Mouse (Mus musculus) midbrain, embryonic 12.5 days (tissue): ENCODE data around the gene Pthlh. TPM values are rescaled to one million over a fixed set of nuclear protein-coding genes. Genes with fewer than 3 reads are reported as not detected.
A peak's percentile ranks its signal among the peaks of the same experiment; 100 is the strongest.
"Not testable (repeated sequence)": the region's sequence is repeated elsewhere in the genome, so short reads cannot be mapped to it uniquely, and the experiment has no call there.

Source experiments
- ATAC-seq: fragments of 200-750 bp; cut with Nextera tagmentation; 2 replicates; pipeline ENCODE4 v1.8.0; 2017; ENCODE audit warnings: low read depth, moderate TSS enrichment, moderate library complexity; ENCODE audit not compliant: low FRiP score
- H3K27ac ChIP-seq: fragments of 300-500 bp; sonication (generic); replicated peaks from 2 replicates; pipeline ENCODE4 v1.5.1; 2016; ENCODE audit warnings: mild to moderate bottlenecking
- H3K27me3 ChIP-seq: fragments of 300-500 bp; sonication (generic); 2 replicates; pipeline ENCODE4 v1.6.1; 2016; ENCODE audit warnings: mild to moderate bottlenecking
- H3K36me3 ChIP-seq: fragments of 300-500 bp; sonication (generic); 2 replicates; pipeline ENCODE4 v1.6.1; 2016
- H3K4me1 ChIP-seq: fragments of 300-500 bp; sonication (generic); 2 replicates; pipeline ENCODE4 v1.6.1; 2016
- H3K4me2 ChIP-seq: fragments of 300-500 bp; sonication (generic); replicated peaks from 2 replicates; pipeline ENCODE4 v1.6.1; 2016; ENCODE audit warnings: mild to moderate bottlenecking, moderate library complexity
- H3K4me3 ChIP-seq: fragments of 300-500 bp; sonication (generic); 2 replicates; pipeline ENCODE4 v1.5.1; 2016; ENCODE audit warnings: mild to moderate bottlenecking
- H3K9ac ChIP-seq: fragments of 300-500 bp; sonication (generic); replicated peaks from 2 replicates; pipeline ENCODE4 v1.6.1; 2016; ENCODE audit warnings: mild to moderate bottlenecking, moderate library complexity
- H3K9me3 ChIP-seq: fragments of 300-500 bp; sonication (generic); 2 replicates; pipeline ENCODE4 v1.6.1; 2016; ENCODE audit warnings: mild to moderate bottlenecking
- WGBS: fragments of 180-500 bp; shearing (Covaris S2); methylation state at CpG from one replicate; pipeline ENCODE4 v1.1.7; 2016; 5-methylcytosine and 5-hydroxymethylcytosine counted together
- polyA plus RNA-seq: library from polyadenylated mRNA; unstranded; fragments of >200 nt; fragmentation: Nextera tagmentation; extraction: Ambion mirVana; gene quantifications from 2 replicates; pipeline ENCODE4 v1.2.1, GENCODE M21; 2016

Pthlh gene
- polyA plus RNA-seq: 0.85 and 1.2 TPM in 2 replicates

DNA sequence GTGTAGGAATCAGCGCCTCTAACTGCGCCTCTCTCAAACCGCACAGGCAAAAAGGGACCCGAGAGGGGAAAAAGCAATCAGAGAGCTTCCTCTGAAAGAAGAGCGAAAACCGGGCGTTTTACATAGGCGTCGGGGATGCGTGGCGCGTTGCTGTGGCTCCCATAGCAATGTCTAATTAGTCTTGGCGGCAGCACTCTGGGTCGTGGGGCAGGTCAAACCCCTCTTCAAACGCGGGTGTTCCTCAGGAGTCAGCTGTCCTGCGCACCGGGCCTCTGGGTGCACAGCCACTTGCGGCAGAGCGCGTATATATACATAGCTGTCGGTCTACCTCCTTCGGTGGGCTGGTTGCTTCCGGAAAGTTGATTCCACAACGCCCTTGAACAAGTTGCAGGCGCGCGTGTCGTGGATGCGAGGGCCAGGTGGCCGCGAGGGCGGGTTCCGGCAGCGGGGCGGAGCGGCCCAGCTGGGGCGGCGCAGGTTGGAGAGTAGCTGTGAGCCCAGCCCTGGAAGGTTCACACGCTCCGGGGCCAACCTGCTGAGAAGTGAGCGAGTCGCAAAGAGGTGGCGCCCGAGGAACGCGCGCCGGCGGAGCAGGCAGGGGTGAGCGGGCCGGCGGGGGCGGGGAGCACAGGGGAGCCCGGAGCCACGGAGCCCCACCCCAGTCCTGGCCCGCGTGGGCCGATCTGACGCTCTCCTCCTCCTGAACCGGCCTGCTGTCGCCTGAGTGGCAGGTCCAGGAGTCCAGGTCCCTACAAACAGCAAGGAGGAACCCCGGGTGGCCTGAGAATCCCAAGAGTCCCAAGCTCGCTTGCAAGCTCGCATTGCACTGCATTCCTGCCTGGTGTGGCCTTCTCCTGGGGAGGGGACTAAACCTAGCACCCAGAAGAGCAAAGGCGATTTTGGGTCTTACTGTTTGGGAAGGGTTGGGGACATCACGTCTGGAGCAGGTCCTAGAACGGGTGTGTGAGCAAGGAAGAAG lies at the start of gene Pthlh:
Gene Pthlh (minus strand): TSS at position 597 of the 979 bp plus-strand sequence.
- Histone ChIP-seq H3K27me3 (peaks cover 72% of the 10 kb centered on the region), H3K36me3 (no peaks in the 10 kb centered on the region), H3K9ac (peak within 1 kb of the TSS; percentile 34; the same call in 1 of the 2 replicates), H3K4me1 (peaks cover 16% of the 10 kb centered on the region), H3K4me3 (peak within 1 kb of the TSS; percentile 54), H3K9me3 (no peaks in the 10 kb centered on the region), H3K27ac (no peak within 1 kb of the TSS), H3K4me2 (peak within 1 kb of the TSS; percentile 96)
- 2% methylated on average over 67 of the region's 68 CpGs for WGBS
- ATAC-seq: peak; percentile 81

DNA sequence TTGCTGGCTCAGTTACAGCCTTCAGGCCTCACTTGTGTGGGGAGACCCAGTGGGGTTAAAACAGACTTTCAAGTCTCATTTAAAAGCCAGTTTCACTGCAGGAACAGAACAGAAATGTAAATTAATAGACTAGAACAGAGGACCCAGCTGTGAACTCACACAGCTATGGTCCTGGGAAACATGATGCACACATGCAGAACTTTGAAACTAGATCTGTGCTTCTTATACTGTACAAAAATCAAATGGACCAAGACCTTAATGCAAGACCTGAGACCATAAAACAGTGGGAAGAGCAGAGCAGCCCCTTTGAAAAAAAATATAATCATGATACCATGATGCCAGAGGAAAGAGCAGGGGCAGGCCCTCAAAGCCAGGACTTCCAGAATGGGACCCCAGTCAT lies 49.3 kb upstream of the Pthlh start:
- H3K36me3 ChIP-seq: no peaks in the 10 kb centered on the region
- no peak overlapping the region for H3K4me3 ChIP-seq
- H3K9me3 ChIP-seq: no peaks in the 10 kb centered on the region
- H3K27me3 ChIP-seq: no peaks in the 10 kb centered on the region
- no peaks in the 10 kb centered on the region for H3K4me1 ChIP-seq
- H3K27ac ChIP-seq: no peak overlapping the region
- no peak overlapping the region for H3K4me2 ChIP-seq
- no peak for ATAC-seq
- H3K9ac ChIP-seq: no peak overlapping the region

DNA sequence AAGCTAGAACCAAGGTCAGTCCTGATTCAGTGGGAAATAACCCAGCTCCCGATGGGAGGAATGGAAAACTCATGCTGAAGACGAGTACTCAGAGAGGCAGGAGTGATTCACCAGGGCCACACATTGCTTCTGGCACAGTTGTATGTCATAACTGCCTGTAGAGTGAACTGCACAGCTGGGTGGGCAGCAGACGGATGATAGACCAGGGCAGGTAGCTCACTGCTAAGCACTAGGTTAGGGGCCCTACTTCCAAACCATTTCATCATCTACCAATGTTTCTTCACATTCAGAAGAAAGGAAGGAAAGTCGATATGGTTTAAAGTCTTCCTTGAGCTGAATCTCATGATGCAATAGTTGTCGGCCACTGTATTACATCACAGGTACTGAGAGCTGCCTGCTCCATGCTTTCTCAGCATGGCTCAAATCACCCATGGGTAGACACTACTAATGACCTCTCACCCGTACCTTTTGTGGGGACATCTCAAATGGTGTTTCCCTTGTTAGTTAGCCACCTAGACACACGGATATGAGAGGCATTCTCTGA lies 46.5 kb upstream of the Pthlh start:
- H3K9me3 ChIP-seq: no peaks in the 10 kb centered on the region
- no peaks in the 10 kb centered on the region for H3K36me3 ChIP-seq
- H3K9ac ChIP-seq: no peak overlapping the region
- no peak overlapping the region for H3K4me2 ChIP-seq
- no peak overlapping the region for H3K4me3 ChIP-seq
- H3K27me3 ChIP-seq: no peaks in the 10 kb centered on the region
- no peak for ATAC-seq
- H3K4me1 ChIP-seq: no peaks in the 10 kb centered on the region
- no peak overlapping the region for H3K27ac ChIP-seq
- WGBS: 79% methylated on average over 7 of the region's 7 CpGs

DNA sequence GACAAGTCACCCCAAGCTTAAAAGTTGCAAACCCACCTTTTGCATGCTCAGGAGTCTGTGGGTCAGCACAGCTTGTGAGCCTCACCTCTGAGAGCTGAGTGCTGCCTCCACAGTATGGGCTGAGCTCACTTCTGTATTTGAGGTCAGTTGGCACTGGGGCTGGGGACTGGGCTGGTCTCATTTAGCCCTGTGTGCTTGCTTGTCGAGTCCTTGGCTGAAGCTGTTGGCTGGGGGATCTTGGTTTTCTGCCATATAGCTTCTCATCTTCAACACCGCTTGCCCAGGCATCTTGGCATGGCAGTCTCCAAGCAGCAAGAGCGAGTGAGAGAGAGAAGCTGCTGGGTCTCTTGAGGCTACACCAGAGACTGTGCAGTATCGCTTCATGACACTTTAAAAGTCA lies 46.1 kb upstream of the Pthlh start:
- Histone ChIP-seq H3K36me3 (no peaks in the 10 kb centered on the region), H3K9ac (no peak overlapping the region), H3K4me1 (no peaks in the 10 kb centered on the region), H3K4me3 (no peak overlapping the region), H3K9me3 (no peaks in the 10 kb centered on the region), H3K4me2 (no peak overlapping the region), H3K27ac (no peak overlapping the region), H3K27me3 (no peaks in the 10 kb centered on the region)
- WGBS: 89% methylated on average over 4 of the region's 4 CpGs
- no peak for ATAC-seq

DNA sequence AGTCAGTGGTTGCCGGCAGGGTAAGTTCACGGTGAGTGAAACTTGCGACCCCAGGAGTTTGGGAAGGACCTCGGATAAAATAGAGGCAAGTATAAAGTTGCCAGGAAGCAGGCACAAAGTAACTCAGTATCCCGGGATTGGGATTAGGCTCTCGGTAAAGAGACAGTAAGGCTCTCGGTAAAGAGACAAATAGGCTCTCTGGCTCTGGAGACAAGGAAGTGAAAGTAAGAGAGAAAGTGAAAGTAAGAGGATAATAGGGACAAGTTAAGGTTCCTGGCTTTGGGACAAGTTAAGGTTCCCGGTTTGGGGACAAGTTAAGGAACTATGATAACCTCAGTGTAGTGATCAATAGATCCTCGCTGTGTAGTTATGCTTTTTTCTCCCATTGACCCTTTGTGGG lies 40.3 kb upstream of the Pthlh start:
- WGBS: 77% methylated on average over 8 of the region's 9 CpGs
- not testable (repeated sequence) for H3K4me2 ChIP-seq, H3K9ac ChIP-seq, H3K27ac ChIP-seq, H3K9me3 ChIP-seq, H3K27me3 ChIP-seq, H3K36me3 ChIP-seq, H3K4me3 ChIP-seq, H3K4me1 ChIP-seq, ATAC-seq

DNA sequence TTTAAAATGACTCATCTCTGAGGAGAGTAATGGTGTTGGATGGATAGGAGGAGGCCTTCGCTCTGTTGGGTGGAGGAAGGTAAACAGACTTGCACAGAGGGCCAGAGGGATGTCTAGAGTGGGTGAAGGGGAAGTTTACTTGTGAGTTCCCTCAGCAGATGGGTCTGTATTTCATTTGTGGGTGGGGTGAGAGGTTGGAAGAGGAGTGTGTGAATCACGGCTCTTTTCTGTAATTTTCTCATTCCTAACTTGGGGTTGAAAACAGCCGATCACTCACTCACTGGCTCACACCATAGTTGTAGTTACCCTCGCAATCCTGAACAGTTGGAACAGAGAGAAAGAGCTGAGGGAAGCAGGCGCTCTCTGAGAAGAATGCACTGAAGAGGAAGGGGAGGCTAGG lies 35.6 kb upstream of the Pthlh start:
- H3K9ac ChIP-seq: no peak overlapping the region
- H3K4me3 ChIP-seq: no peak overlapping the region
- H3K27ac ChIP-seq: no peak overlapping the region
- no peaks in the 10 kb centered on the region for H3K36me3 ChIP-seq
- no peaks in the 10 kb centered on the region for H3K27me3 ChIP-seq
- no peak for ATAC-seq
- no peaks in the 10 kb centered on the region for H3K4me1 ChIP-seq
- H3K9me3 ChIP-seq: no peaks in the 10 kb centered on the region
- 86% methylated on average over 5 of the region's 5 CpGs for WGBS
- no peak overlapping the region for H3K4me2 ChIP-seq

DNA sequence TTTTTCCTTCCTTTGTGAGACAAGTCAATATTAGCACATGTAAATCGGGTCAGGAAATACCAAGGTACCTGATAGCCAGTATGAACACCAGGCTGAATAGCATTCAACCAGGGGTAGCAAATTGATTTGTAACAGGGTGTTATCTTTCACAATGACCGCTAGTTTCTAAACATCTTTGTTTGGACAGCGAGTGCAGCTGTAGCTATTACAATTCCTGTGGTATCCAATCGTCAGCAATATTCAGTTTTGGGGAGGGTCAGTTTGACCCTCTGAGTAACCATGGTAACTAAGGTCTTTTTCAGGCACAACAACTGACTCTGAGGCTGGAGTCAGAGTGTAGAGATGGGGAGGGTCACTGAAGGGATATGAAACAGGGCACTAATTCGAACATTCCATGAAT lies 15.3 kb upstream of the Pthlh start:
- WGBS: 32% methylated on average over 5 of the region's 5 CpGs
- Histone ChIP-seq H3K36me3 (no peaks in the 10 kb centered on the region), H3K4me1 (no peaks in the 10 kb centered on the region), H3K27me3 (peaks cover 17% of the 10 kb centered on the region), H3K27ac (no peak overlapping the region), H3K9me3 (peaks cover 9% of the 10 kb centered on the region), H3K4me3 (no peak overlapping the region), H3K9ac (no peak overlapping the region), H3K4me2 (no peak overlapping the region)
- ATAC-seq: peak; percentile 66

DNA sequence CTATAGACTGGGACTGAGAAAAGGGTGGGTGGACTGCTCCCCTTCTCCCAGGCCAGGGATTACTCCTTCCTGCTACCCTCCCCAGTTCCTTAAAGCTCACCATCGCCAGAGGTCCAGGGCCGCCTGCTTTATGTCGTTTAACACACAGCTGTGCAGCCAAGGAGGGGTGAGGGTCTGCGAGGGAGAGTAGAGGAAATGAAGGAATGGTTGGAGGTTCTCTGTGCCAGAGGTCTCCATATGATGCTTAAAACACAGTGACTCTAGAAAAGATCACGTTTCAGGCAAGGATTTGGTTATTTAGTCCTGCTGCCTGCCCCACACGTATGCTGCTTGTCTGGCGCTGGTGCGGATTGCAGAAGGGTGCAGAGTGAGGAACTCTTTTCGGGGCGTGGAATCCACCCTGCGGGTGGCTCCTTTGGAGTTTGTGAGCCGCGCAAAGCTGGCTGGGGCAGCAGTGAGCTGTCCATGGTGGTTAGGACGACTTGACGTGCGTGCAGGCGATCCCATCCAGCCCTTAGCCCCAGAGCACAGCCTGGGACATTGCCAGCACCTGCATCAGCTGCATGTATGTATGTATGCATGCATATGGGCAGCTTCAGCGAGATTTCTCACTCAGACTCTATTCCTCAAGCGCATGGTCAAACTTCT lies 4.3 kb upstream of the Pthlh start:
- Histone ChIP-seq H3K27me3 (peaks cover 52% of the 10 kb centered on the region), H3K36me3 (no peaks in the 10 kb centered on the region), H3K4me2 (peak overlapping the region; percentile 22; the same call in 1 of the 2 replicates), H3K9me3 (no peaks in the 10 kb centered on the region), H3K4me3 (no peak overlapping the region), H3K4me1 (peaks cover 11% of the 10 kb centered on the region), H3K9ac (no peak overlapping the region), H3K27ac (no peak overlapping the region)
- no peak for ATAC-seq
- whole genome bisulfite sequencing: 4% methylated on average over 19 of the region's 19 CpGs

DNA sequence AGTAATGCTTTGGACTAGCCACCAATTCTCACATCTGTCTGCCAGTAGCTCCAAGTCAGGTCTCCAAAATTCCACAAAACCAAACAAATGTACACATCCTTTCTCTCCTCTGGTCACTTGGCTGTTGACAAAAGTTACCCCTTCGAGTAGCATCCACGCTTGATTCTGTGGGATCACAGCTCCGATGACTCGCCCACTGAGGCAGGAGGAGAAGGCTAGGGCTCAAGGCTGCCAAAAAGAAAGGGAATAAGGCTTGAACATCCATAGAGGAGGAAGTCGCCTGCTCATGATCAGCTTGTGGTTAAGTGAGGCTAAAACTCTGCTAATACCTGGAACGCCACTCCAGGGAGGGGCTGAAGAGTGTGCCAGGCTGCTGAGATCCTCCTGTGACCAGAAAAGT lies 2.5 kb upstream of the Pthlh start:
- Histone ChIP-seq H3K4me3 (no peak overlapping the region), H3K9ac (no peak overlapping the region), H3K4me1 (peaks cover 16% of the 10 kb centered on the region), H3K27ac (no peak overlapping the region), H3K4me2 (no peak overlapping the region), H3K36me3 (no peaks in the 10 kb centered on the region), H3K9me3 (no peaks in the 10 kb centered on the region), H3K27me3 (peaks cover 68% of the 10 kb centered on the region)
- WGBS: 85% methylated on average over 6 of the region's 6 CpGs
- ATAC-seq: no peak

DNA sequence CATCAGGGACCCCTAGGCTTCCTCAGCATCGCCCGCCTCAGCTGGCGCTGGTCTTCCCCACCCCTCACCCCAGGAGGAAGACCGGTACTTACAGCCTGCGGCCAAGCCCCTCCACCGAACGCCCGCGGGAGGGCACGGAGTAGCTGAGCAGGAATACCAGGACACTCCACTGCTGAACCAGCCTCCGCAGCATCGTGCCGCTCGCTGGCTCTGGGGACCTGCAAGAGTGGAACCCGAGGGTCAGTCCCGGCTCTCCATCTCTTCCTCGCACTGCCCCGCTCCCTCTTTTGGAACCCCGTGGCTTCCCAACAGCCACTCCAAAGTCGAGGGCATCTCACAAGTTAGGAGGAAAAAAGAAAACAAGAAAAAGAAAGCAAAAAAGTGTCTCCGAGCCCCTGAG lies 805 bp downstream of the Pthlh start:
- Histone ChIP-seq H3K9ac (peak overlapping the region; percentile 34; the same call in 1 of the 2 replicates), H3K27me3 (peaks cover 65% of the 10 kb centered on the region), H3K9me3 (no peaks in the 10 kb centered on the region), H3K4me1 (peaks cover 16% of the 10 kb centered on the region), H3K36me3 (no peaks in the 10 kb centered on the region), H3K4me2 (peak overlapping the region; percentile 96), H3K4me3 (peak overlapping the region; percentile 54), H3K27ac (no peak overlapping the region)
- under 1% methylated on average over 21 of the region's 21 CpGs for WGBS
- peak; percentile 64 for ATAC-seq

DNA sequence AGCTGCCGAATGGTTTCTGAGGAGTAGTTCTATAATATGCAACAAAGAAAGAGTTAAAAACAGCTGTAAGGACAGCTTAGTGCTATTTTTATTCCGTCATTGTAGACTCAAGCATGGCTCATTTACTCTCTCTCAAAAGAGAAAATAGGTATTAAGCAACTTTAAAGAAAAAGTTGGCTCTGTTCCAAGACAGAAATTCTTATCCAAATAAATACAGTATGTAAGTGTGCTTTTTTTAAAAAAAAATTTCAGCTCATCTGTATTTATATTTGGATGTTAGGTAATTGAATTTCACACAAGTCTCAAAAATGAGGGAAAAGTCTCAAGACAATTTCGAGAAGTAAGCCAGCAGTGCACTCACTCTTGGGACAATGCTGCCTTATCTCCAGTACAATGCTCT lies 2.4 kb downstream of the Pthlh start:
- H3K9me3 ChIP-seq: no peaks in the 10 kb centered on the region

DNA sequence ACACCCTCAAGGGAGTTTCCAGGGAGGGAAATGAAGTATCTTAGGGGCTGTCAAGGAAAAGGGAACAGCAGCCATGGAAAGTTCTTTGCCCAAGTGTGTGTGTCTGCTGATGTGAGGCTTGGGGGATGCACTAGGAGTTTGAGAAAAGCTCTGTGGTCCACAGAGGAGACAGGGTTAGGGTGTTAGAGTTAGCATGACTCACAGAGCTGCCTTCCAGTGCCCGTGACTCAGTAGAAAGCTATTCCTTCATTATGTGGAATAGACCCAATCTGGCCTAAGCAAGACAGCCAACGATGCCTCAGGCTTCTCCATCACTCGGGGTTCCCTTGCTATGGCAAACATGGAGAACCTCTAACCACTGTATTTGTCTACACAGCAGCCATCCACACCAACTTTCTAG lies 3.2 kb downstream of the Pthlh start:
- ATAC-seq: no peak
- 83% methylated on average over 3 of the region's 3 CpGs for WGBS

More for the DNA sequence above, 2.4 kb downstream of the Pthlh start:
- H3K27ac ChIP-seq: no peak overlapping the region
- ATAC-seq: no peak
- H3K4me1 ChIP-seq: peaks cover 16% of the 10 kb centered on the region
- no peak overlapping the region for H3K4me2 ChIP-seq
- no peaks in the 10 kb centered on the region for H3K36me3 ChIP-seq
- 42% methylated on average over 3 of the region's 3 CpGs for WGBS
- peaks cover 49% of the 10 kb centered on the region for H3K27me3 ChIP-seq
- H3K9ac ChIP-seq: no peak overlapping the region
- no peak overlapping the region for H3K4me3 ChIP-seq

More for the DNA sequence above, 3.2 kb downstream of the Pthlh start:
- Histone ChIP-seq H3K9ac (no peak overlapping the region), H3K36me3 (no peaks in the 10 kb centered on the region), H3K9me3 (no peaks in the 10 kb centered on the region), H3K27ac (no peak overlapping the region), H3K27me3 (peaks cover 40% of the 10 kb centered on the region), H3K4me1 (peaks cover 16% of the 10 kb centered on the region), H3K4me2 (no peak overlapping the region), H3K4me3 (no peak overlapping the region)
